Mouse (Mus musculus) heart, adult 2 months (tissue): ENCODE measurements at regions not wholly inside any gene's neighbourhood (a gene's known extent, or its start where the extent isn't known, plus 50 kb on each side); places are given as distances from the start of the nearest gene placed in this dataset.

Experiments used
- CTCF ChIP-seq: fragments of 200-600 bp; IDR thresholded peaks from 2 replicates; pipeline ENCODE4 v1.8.1; 2022; ENCODE audit warnings: antibody characterized with exemption, mild to moderate bottlenecking, moderate library complexity
- POLR2A ChIP-seq: fragments of 200-500 bp; IDR thresholded peaks from 2 replicates; pipeline ENCODE4 v1.6.1; 2011; ENCODE audit warnings: mild to moderate bottlenecking, low read depth, low read length, control low read depth; ENCODE audit not compliant: insufficient read depth

DNA sequence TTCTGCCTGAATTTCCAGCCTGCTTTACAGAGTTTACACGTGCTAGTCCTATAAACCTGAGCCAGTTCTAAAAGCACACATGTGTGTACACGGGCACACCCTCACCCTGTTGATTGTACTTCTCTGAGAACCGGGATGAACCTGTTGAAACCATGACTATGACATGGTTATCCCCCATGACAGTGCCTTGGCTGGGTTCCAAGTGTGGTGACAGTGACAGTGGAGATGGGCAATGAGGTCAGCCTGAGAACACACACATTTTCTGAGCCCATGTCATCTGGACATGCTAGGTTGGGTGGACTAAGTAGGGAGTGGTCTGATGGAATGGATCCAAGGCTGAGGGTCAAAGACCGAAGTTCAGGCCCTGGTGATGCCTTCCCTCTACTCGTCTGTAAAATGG, 103.5 kb upstream of the 1700012A03Rik start:
- TF ChIP-seq CTCF: no peak
- no peak for TF ChIP-seq POLR2A
